Mouse (Mus musculus): ENCODE data around the gene Inf2. TPM values are rescaled to one million over a fixed set of nuclear protein-coding genes. Genes with fewer than 3 reads are reported as not detected.

The Inf2 gene
- polyA plus RNA-seq, 1 experiment from 2014 or later, result 59.8 TPM

DNA sequence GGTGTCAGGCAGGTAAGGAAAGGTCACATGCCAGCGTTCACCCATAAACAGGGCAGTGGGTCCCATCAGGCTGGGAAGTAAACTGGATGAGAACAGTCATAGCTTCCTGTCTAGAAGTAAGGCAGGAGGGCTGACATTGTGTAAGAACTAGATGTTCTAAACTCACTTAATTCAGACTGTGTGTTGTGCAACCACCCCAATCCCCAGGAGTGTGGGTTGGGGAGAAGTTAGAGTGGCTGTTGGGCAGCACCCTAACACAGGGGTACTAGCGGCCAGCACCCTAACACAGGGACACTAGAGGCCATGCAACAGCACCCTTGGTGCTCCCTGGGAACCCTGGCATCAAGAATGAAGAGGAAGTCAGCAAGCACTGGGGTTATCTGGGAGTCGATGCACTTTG, 7.5 kb upstream of the Inf2 start:
- in situ Hi-C loops (cut with MboI; ENCODE audit: low pct_unique_long_range_greater_than_20kb), result no loop called here
- POLR2A ChIA-PET, result no interaction called here
- no peak for TF ChIP-seq CTCF (IDR thresholded peaks at IDR 0.05)
- CTCF ChIA-PET, result interaction anchor here (1.8 kb wide), 1 partner anchor 39 kb away, joined by 4 read pairs; no protein-coding TSS in a partner anchor
- ATAC-seq, result no peak
- no peaks in the 10 kb centered on the region for H3K27me3 ChIP-seq
- DNase-seq (ENCODE audit: low read depth, low spot score), result no peak

- ChIA-PET POLR2A (no interaction called here), CTCF (interaction anchor here (0.7 kb wide), 1 partner anchor 33 kb away, joined by 3 read pairs; no protein-coding TSS in a partner anchor)
- TF ChIP-seq CTCF (IDR thresholded peaks at IDR 0.05), result no peak
- DNase-seq (ENCODE audit: low read depth, low spot score), result no peak
- ATAC-seq, result no peak
- in situ Hi-C loops (cut with MboI; ENCODE audit: low pct_unique_long_range_greater_than_20kb), result no loop called here
- no peaks in the 10 kb centered on the region for H3K27me3 ChIP-seq
Measured at GRCm38 (mm10) chr12:112584954-112585353, 3.6 kb upstream of the Inf2 start.

DNA sequence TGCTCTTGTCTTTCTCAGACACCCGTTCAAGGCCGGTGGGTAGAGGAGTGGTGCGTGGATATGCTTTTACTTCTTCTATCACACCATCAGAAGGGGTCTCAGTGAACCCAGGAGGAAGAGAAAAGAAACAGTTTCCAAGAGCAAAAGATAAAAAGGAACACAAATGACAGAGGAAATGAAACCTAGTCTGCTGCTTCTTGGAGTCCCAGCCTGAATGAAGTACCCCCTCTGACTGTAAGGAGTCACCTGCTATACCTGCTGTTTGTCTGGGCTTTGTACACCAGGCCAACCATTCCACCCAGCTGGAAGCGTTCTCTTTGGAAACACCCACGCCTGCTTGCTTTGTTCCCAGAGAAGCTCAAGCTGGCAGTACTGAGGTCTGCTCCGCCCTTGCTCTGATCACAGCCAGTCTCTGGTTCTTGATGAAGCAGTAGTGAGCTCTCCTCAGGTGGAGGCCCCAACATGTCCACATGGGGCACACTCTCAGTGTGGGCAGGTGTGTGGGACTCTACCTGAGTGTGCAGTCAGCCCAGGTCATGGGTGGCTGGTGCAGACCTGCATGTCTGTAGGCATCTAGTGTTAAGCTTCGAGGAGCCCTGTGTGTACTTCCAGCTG, 2.6 kb upstream of the Inf2 start:
- TF ChIP-seq CTCF (IDR thresholded peaks at IDR 0.05), result no peak
- ChIA-PET POLR2A (no interaction called here), CTCF (interaction anchor here (0.7 to 1.3 kb wide), 2 partner anchors 9 to 25 kb away, joined by 3 read pairs; no protein-coding TSS in a partner anchor)
- no peak for DNase-seq (ENCODE audit: low read depth, low spot score)
- no peak for ATAC-seq
- in situ Hi-C loops (cut with MboI; ENCODE audit: low pct_unique_long_range_greater_than_20kb), result no loop called here
- no peaks in the 10 kb centered on the region for H3K27me3 ChIP-seq

- no peak for TF ChIP-seq CTCF (IDR thresholded peaks at IDR 0.05)
- ATAC-seq (no peak), DNase-seq (ENCODE audit: low read depth, low spot score) (no peak)
- ChIA-PET POLR2A (no interaction called here), CTCF (interaction anchor here (1.5 kb wide), 1 partner anchor 18 kb away, joined by 5 read pairs; no protein-coding TSS in a partner anchor)
- in situ Hi-C loops (cut with MboI; ENCODE audit: low pct_unique_long_range_greater_than_20kb), result no loop called here
- no peaks in the 10 kb centered on the region for H3K27me3 ChIP-seq
Measured at GRCm38 (mm10) chr12:112587125-112588124, 1.2 kb upstream of the Inf2 start.

DNA sequence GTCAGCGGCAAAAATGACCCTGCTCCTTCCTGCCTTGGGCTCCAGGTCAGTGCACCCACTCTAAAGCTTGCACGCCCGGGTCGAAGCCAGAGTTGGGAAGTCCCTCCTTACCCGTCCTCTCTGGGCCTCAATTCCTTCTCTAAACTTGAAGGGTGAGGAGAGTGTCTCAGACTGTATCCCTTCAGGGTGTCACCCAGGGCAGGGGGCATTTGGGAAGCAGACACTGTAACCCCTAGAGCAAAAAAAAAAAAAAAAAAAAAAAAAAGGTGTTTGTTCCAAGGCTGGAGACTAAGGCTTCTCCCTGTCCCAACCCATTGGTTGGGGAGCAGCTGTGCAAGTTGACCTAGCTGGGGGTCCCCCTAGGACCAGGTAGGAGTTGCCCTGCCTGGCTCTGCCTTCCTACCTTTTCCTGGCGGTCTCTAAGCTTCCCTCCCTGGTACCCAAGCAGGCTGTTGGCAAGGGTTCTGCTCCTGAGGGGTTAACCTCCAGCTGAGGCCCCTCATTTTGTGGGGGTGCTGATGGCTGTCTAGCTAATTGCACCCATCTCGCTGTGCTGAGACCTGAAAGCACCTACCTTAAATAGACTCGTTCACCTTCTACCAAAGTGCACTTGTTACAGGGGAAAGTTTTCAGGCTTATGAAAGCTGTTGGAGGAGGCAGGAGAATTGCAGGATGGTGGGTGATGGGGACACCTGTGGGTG, 1.1 kb downstream of the Inf2 start:
- DNase-seq (ENCODE audit: low read depth, low spot score) (no peak), ATAC-seq (no peak)
- no peaks in the 10 kb centered on the region for H3K27me3 ChIP-seq
- in situ Hi-C loops (cut with MboI; ENCODE audit: low pct_unique_long_range_greater_than_20kb), result no loop called here
- CTCF ChIA-PET, result interaction anchor here (3.2 kb wide), 1 partner anchor 37 kb away, joined by 14 read pairs; no protein-coding TSS in a partner anchor
- TF ChIP-seq CTCF (IDR thresholded peaks at IDR 0.05), result no peak
- POLR2A ChIA-PET, result interaction anchor here (1.2 kb wide), 1 partner anchor 34 kb away, joined by 4 read pairs; no protein-coding TSS in a partner anchor

DNA sequence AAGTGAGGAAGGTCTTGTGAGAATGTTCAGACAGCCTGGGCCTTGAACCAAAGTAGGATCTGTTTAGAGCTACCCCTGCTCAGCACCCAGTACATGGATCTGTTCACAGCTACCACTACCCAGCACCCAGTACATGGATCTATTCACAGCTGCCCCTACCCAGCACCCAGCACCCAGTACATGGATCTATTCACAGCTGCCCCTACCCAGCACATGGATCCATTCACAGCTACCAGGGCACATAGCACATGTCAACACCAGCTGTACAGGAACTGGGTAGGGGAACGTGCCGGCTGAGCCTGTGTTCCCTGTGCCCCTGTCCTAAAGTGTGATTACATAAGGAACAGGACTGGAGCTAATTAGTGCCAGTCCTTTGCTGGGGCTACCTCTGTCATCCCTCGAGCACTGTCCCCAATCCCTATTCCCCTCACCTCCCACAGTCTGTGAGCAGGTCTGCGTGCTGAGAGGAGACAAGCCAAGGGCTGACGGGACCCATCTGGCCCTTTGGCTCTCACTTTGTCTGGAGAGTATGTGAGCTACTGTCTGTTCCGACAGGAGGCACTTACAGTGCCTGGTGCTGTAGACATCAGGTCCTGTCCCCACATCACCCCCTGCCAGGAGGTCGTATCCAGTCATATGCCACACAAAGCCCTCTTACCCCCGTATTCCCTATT, 2.1 kb downstream of the Inf2 start:
- DNase-seq (ENCODE audit: low read depth, low spot score) (no peak), ATAC-seq (no peak)
- in situ Hi-C loops (cut with MboI; ENCODE audit: low pct_unique_long_range_greater_than_20kb), result no loop called here
- CTCF ChIA-PET, result interaction anchor here (3.2 kb wide), 1 partner anchor 39 kb away, joined by 14 read pairs; no protein-coding TSS in a partner anchor
- TF ChIP-seq CTCF (IDR thresholded peaks at IDR 0.05), result no peak
- POLR2A ChIA-PET, result no interaction called here
- no peaks in the 10 kb centered on the region for H3K27me3 ChIP-seq

GRCm38 (mm10) chr12:112591240-112591639, 2.7 kb downstream of the Inf2 start:
- DNase-seq (ENCODE audit: low read depth, low spot score) (no peak), ATAC-seq (no peak)
- POLR2A ChIA-PET, result no interaction called here
- TF ChIP-seq CTCF (IDR thresholded peaks at IDR 0.05), result no peak
- no peaks in the 10 kb centered on the region for H3K27me3 ChIP-seq
- in situ Hi-C loops (cut with MboI; ENCODE audit: low pct_unique_long_range_greater_than_20kb), result no loop called here
- CTCF ChIA-PET, result interaction anchor here (3.2 kb wide), 1 partner anchor 39 kb away, joined by 14 read pairs; no protein-coding TSS in a partner anchor

DNA sequence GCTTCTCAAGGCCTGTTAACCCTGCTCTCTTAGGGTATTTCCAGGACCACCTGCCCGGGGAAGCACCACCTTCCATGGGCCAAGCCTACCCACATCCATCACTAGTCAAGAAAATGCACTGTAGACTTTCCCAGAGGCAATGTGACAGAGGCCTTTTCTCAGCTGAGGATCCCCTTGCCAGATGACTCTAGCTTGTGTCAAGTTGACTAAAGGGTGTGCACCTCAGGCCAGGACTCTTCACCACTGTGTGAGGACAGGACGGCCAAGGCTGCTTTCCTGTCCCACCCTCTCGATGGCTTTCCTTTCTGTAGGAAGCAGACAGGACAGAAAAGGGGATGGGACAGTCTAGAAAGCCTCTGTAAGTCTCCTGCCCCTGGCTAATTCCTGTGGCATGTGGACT, 3.1 kb downstream of the Inf2 start:
- H3K27me3 ChIP-seq, result no peaks in the 10 kb centered on the region
- TF ChIP-seq CTCF (IDR thresholded peaks at IDR 0.05), result no peak
- ATAC-seq (no peak), DNase-seq (ENCODE audit: low read depth, low spot score) (no peak)
- ChIA-PET CTCF (interaction anchor here (0.8 to 3.2 kb wide), 2 partner anchors 40 kb away, joined by 3 to 14 read pairs; no protein-coding TSS in a partner anchor), POLR2A (no interaction called here)
- in situ Hi-C loops (cut with MboI; ENCODE audit: low pct_unique_long_range_greater_than_20kb), result no loop called here

GRCm38 (mm10) chr12:112592985-112593734, 4.6 kb downstream of the Inf2 start:
- DNase-seq (ENCODE audit: low read depth, low spot score) (no peak), ATAC-seq (no peak)
- CTCF ChIA-PET, result interaction anchor here (1.1 kb wide), 1 partner anchor 27 kb away, joined by 3 read pairs; the partner anchor contains the start of gene Adssl1
- no peak for TF ChIP-seq CTCF (IDR thresholded peaks at IDR 0.05)
- POLR2A ChIA-PET, result no interaction called here
- in situ Hi-C loops (cut with MboI; ENCODE audit: low pct_unique_long_range_greater_than_20kb), result no loop called here
- H3K27me3 ChIP-seq, result no peaks in the 10 kb centered on the region

Measured in Patski (cell line).